Mouse (Mus musculus) liver, embryonic 16.5 days (tissue): ENCODE results near the gene Usp48. TPM values are rescaled to one million over a fixed set of nuclear protein-coding genes. Genes with fewer than 3 reads are reported as not detected.
"Not testable (repeated sequence)": the region's sequence is repeated elsewhere in the genome, so short reads cannot be mapped to it uniquely, and the experiment has no call there.

ENCODE experiments used
- ATAC-seq: fragments of 200-750 bp; cut with Nextera tagmentation; 2 replicates; pipeline ENCODE4 v1.8.0; 2017; ENCODE audit warnings: low read depth, mild to moderate bottlenecking, moderate number of reproducible peaks, moderate library complexity
- H3K27ac ChIP-seq: fragments of 300-500 bp; sonication (generic); 2 replicates; pipeline ENCODE4 v1.5.1; 2014; ENCODE audit warnings: mild to moderate bottlenecking, low read length
- H3K27me3 ChIP-seq: fragments of 300-500 bp; sonication (generic); 2 replicates; pipeline ENCODE4 v1.6.1; 2014; ENCODE audit warnings: low read depth, low read length, mixed read lengths; ENCODE audit not compliant: control insufficient read depth, insufficient read depth
- H3K36me3 ChIP-seq: fragments of 300-500 bp; sonication (generic); 2 replicates; pipeline ENCODE4 v1.6.1; 2014; ENCODE audit warnings: mild to moderate bottlenecking; ENCODE audit not compliant: control insufficient read depth, insufficient read depth
- H3K4me1 ChIP-seq: fragments of 300-500 bp; sonication (generic); 2 replicates; pipeline ENCODE4 v1.6.1; 2014; ENCODE audit warnings: low read depth, low read length, mixed read lengths; ENCODE audit not compliant: control insufficient read depth
- H3K4me2 ChIP-seq: fragments of 300-500 bp; sonication (generic); 2 replicates; pipeline ENCODE4 v1.6.1; 2014; ENCODE audit warnings: low read depth, low read length, mixed read lengths
- H3K4me3 ChIP-seq: fragments of 300-500 bp; sonication (generic); 2 replicates; pipeline ENCODE4 v1.5.1; 2014; ENCODE audit warnings: low read depth, mild to moderate bottlenecking, low read length
- H3K9ac ChIP-seq: fragments of 300-500 bp; sonication (generic); 2 replicates; pipeline ENCODE4 v1.6.1; 2014; ENCODE audit warnings: low read depth, low read length
- H3K9me3 ChIP-seq: fragments of 300-500 bp; sonication (generic); replicated peaks from 2 replicates; pipeline ENCODE4 v1.6.1; 2016; ENCODE audit warnings: low read length; ENCODE audit not compliant: control insufficient read depth
- WGBS: fragments of 180-500 bp; shearing (Covaris S2); extraction: QIAGEN DNeasy Blood & Tissue Kit; methylation state at CpG from one replicate; pipeline ENCODE4 v1.1.7; 2014; ENCODE audit not compliant: insufficient replicate concordance; 5-methylcytosine and 5-hydroxymethylcytosine counted together
- polyA plus RNA-seq: library from polyadenylated mRNA; unstranded; fragments of >200 nt; fragmentation: Nextera tagmentation; extraction: Ambion mirVana; gene quantifications from 2 replicates; pipeline ENCODE4 v1.2.1, GENCODE M21; 2015

Gene Usp48
- polyA plus RNA-seq, 1 experiment from 2014 or later = 27.1 TPM

DNA sequence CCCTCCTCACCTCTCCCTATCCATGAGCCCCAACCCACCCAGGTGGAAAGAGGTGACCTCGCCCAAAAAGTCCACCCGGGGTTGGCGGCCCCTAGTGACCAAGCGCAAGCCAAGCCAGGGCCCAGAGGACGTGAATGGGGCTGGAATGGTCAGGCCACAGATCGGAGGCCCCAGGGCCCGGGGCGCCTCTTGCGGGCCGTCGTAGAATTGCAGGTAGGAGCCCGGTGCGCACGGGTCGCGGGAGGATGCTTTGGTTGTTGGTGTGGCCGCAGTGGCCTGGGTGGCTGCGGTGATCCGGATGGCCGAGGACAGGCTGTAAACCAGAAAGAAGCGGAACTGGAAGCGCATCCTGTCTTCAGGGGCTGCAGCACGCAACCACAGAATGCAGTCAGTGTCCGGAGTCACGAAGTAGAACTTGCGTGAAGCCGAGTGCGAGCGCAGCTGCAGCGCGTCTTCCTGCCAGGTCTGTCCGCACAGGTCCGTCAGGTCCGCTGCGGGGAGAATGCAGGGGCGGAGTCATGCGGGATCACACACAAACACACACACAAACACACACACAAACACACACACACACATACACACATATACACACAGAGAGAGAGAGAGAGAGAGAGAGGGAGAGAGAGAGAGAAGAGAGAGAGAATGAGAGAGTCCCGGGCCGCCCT is 15.2 kb upstream of the Usp48 start:
- Histone ChIP-seq H3K4me2 (peak overlapping the region; percentile 47), H3K27me3 (peaks cover 12% of the 10 kb centered on the region), H3K36me3 (no peaks in the 10 kb centered on the region), H3K9me3 (no peaks in the 10 kb centered on the region), H3K4me3 (peak overlapping the region; percentile 11; the same call in 1 of the 2 replicates), H3K4me1 (no peaks in the 10 kb centered on the region; the same call in 1 of the 2 replicates), H3K9ac (no peak overlapping the region), H3K27ac (no peak overlapping the region)
- ATAC-seq = peak; percentile 35; the same call in 1 of the 2 replicates
- WGBS = 3% methylated on average over 39 of the region's 39 CpGs

DNA sequence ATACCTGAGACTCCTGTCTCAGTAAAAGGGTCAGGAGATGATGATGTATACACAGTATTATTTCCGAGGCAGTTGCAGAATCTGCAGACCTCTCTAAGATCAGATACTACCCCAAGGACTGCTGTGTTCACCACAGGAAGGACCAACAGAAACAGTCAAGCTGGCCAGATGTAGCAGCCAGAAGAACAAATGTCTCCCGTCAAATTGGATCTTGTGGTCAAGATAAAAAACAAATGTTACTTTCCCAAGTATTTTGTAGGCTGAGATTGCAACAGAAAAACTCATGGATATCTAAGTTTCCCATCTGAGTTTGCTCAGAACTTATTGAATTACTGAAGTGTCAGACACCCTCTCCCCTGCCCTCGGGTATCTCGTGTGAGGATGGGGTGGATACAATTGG is 13.8 kb upstream of the Usp48 start:
- Histone ChIP-seq H3K4me1 (no peaks in the 10 kb centered on the region; the same call in 1 of the 2 replicates), H3K4me3 (no peak overlapping the region), H3K9me3 (no peaks in the 10 kb centered on the region), H3K27ac (no peak overlapping the region), H3K27me3 (peaks cover 12% of the 10 kb centered on the region), H3K4me2 (no peak overlapping the region), H3K9ac (no peak overlapping the region), H3K36me3 (no peaks in the 10 kb centered on the region)
- ATAC-seq = no peak
- WGBS = 26% methylated on average over 4 of the region's 4 CpGs

DNA sequence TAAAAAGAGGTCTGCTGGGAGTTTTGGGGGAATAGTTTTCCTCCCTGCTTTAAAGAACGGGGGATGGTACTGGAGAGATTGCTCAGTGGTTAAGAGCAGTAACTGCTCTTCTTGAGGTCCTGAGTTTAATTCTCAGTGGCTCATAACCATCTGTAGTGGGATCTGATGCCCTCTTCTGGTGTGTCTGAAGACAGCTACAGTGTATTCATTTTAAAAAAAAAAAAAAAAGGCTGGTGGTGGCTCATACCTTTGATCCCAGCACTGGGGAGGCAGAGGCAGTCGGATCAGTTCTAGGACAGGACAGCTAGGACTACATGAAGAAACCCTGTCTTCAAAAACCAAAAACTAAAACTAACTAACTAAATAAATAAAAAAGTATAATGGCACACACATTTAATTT is 13.3 kb upstream of the Usp48 start:
- H3K27ac ChIP-seq = no peak overlapping the region
- no peaks in the 10 kb centered on the region for H3K36me3 ChIP-seq

DNA sequence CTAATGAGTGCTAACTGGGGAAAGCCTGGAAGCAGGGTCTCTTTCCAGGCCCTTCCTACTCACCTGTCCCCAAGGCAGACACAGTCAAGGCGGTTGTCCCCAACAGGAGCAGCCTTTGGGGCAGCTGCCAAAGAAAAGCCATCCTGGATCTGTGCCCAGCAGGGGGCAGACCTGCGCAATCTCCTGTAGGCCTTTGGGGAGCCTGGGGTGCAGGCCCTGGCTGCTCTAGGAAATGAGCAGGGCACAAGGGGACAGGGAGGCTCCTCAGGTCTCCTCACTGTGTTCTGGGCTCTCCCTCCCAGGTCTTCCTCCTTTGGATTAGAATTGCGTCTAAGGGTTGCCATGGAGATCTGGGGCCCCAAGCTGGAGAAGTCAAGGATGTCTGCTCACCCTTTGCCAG is 11.7 kb upstream of the Usp48 start:
- WGBS = 66% methylated on average over 3 of the region's 3 CpGs
- no peak overlapping the region for H3K4me2 ChIP-seq
- no peak overlapping the region for H3K4me3 ChIP-seq
- H3K27me3 ChIP-seq = peaks cover 12% of the 10 kb centered on the region
- H3K9ac ChIP-seq = no peak overlapping the region
- no peaks in the 10 kb centered on the region for H3K36me3 ChIP-seq
- H3K4me1 ChIP-seq = no peaks in the 10 kb centered on the region; the same call in 1 of the 2 replicates
- H3K9me3 ChIP-seq = no peaks in the 10 kb centered on the region
- no peak overlapping the region for H3K27ac ChIP-seq
- no peak for ATAC-seq

More for the DNA sequence above, 13.3 kb upstream of the Usp48 start:
- Histone ChIP-seq H3K4me3 (no peak overlapping the region), H3K9me3 (no peaks in the 10 kb centered on the region), H3K4me1 (no peaks in the 10 kb centered on the region; the same call in 1 of the 2 replicates), H3K27me3 (peaks cover 12% of the 10 kb centered on the region), H3K4me2 (no peak overlapping the region), H3K9ac (no peak overlapping the region)
- ATAC-seq = no peak
- WGBS = 53% methylated on average over 2 of the region's 2 CpGs

DNA sequence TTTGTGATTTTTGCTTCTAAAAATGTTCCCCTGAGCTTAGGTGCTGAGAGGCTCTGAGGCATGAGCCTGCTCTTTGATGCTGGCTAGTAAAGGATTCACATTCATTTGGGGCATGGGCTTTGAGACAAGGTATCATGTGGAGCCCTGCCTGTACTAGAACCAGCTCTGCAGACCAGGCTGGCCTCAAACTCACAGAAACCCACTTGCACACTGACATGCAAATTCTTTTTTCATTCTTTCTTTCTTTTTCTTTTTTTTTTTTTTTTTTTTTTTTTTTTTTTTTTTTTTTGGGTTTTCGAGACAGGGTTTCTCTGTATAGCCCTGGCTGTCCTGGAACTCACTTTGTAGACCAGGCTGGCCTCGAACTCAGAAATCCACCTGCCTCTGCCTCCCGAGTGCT is 4.5 kb upstream of the Usp48 start:
- H3K9ac ChIP-seq, H3K4me3 ChIP-seq: not testable (repeated sequence)

DNA sequence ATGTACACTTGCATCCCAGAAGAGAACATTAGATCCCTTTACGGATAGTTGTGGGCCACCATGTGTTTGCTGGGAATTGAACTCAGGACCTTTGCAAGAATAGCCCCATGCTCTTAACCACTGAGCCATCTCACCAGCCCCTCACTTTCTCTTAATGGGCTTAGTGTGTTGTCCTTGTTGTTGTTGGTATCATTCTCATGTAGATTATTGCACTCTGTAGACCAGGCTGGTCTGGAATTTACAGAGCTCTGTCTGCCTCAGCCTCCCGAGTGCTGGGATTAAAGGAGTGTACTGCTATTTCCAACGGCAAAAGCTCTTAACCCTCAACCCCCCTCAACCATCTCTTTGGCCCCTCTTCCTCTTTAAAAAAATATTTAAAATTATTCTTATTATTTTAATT is 4.0 kb upstream of the Usp48 start:
- H3K4me3 ChIP-seq = no peak overlapping the region
- H3K27ac ChIP-seq = no peak overlapping the region
- no peak overlapping the region for H3K4me2 ChIP-seq
- 77% methylated on average over 3 of the region's 3 CpGs for WGBS
- H3K9ac ChIP-seq = no peak overlapping the region
- no peaks in the 10 kb centered on the region for H3K27me3 ChIP-seq
- no peaks in the 10 kb centered on the region for H3K9me3 ChIP-seq
- ATAC-seq = no peak
- no peaks in the 10 kb centered on the region; the same call in 1 of the 2 replicates for H3K4me1 ChIP-seq
- no peaks in the 10 kb centered on the region for H3K36me3 ChIP-seq

More for the DNA sequence above, 4.5 kb upstream of the Usp48 start:
- H3K36me3 ChIP-seq, ATAC-seq, H3K4me2 ChIP-seq, H3K27ac ChIP-seq, H3K4me1 ChIP-seq, H3K27me3 ChIP-seq, H3K9me3 ChIP-seq: not testable (repeated sequence)
- 66% methylated on average over 2 of the region's 3 CpGs for WGBS

DNA sequence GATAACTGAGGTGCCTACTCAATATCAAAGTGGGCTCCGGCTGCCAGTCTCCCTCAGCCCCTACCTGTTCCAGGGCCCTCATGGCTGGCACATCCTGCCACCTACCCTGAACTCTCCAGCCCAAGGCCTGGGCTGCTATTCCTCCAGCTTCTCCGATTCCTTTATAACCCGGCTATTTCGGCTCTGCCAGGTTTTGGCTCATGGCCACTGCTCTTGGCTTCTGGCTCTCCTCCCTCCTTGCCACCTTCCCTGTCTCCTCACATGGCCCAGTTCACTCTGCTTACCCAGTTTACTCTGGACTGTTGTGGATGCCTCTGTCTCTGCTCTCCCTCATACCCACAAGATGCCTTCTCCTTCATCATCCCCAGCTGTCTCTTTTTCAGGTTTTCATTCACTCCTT is 2.6 kb upstream of the Usp48 start:
- Histone ChIP-seq H3K27ac (no peak overlapping the region), H3K4me3 (no peak overlapping the region), H3K4me1 (peaks cover 7% of the 10 kb centered on the region), H3K4me2 (no peak overlapping the region), H3K36me3 (no peaks in the 10 kb centered on the region), H3K9ac (no peak overlapping the region), H3K9me3 (no peaks in the 10 kb centered on the region), H3K27me3 (no peaks in the 10 kb centered on the region)
- 74% methylated on average over 4 of the region's 4 CpGs for WGBS
- no peak for ATAC-seq

DNA sequence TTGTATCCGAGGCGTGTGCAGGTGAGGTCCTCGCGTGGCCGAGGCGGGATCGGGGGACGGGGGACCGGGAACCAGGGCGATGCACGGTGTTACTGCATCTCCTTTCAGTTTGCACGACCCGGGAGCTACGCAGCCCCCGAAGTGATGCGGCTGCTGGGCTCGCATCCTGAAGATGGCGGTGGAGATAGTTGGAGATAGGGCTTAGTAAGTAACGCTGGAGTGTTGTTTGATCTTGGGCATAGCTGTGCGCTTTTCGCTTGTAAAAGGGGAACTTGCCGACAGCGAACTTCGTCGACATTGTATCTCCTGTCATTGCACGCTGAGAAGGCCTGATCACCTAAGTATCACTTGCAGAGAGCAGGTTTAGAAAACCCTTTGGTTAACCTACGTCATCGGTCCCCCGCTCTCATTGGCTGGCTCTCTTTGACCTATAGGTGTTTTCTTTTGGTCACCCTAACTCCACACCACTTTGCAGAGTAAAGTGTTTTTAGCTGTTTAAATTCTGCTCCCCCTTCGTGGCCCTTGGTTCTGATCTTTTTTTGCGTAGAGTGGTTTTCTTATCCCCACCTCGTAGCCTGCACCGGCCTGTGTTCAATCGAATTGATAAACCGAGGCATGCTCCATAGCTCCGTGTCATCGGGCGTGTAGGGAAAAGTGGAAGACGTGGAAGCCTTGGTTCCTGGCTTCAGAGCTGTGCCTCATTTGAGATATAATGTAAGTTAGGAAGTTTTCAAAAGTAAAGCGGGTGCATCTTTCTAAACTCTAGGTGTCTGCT is 1.1 kb downstream of the Usp48 start:
- Histone ChIP-seq H3K36me3 (no peaks in the 10 kb centered on the region), H3K9ac (peak overlapping the region; percentile 86), H3K4me3 (peak overlapping the region; percentile 95), H3K4me2 (peak overlapping the region; percentile 75), H3K9me3 (no peaks in the 10 kb centered on the region), H3K4me1 (peaks cover 34% of the 10 kb centered on the region), H3K27me3 (no peaks in the 10 kb centered on the region), H3K27ac (peak overlapping the region; percentile 100)
- WGBS = 1% methylated on average over 40 of the region's 40 CpGs
- peak; percentile 33 for ATAC-seq

DNA sequence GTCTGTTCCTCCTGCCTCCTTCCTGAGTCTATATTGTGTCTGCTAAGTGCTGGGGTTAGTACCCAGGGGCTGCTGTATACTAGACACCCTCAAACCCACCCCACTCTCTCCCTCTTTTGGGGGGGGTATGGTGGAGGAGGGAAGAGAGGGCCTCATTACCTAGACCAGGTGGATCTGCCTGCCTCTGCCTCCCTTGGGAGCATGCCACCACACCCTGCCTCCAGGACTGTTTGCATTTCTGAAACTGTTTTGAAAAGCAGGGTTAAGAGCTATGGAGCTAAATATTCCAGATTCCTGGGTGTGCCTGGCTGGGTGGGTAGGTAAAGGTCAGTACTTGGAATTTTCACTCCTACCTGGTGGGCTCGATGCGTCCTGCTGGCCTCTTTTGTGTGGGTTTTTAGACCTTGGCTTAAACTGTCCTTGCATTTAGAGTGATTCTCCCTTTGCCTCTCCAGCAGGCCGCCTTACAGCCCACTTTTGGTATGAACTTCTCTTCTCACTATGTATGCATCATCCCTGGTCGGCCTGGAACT is 3.6 kb downstream of the Usp48 start:
- Histone ChIP-seq H3K4me1 (peaks cover 41% of the 10 kb centered on the region), H3K27me3 (no peaks in the 10 kb centered on the region), H3K27ac (no peak overlapping the region), H3K9me3 (no peaks in the 10 kb centered on the region), H3K4me3 (no peak overlapping the region), H3K9ac (no peak overlapping the region), H3K4me2 (no peak overlapping the region), H3K36me3 (no peaks in the 10 kb centered on the region)
- 75% methylated on average over 4 of the region's 4 CpGs for WGBS
- ATAC-seq = no peak
